Mouse (Mus musculus): Measurements from ENCODE around the gene Snrk. TPM values are rescaled to one million over a fixed set of nuclear protein-coding genes. Genes with fewer than 3 reads are reported as not detected.
"Not testable (repeated sequence)": the region's sequence is repeated elsewhere in the genome, so short reads cannot be mapped to it uniquely, and the experiment has no call there.

Snrk gene
- polyA plus RNA-seq, 1 experiment from 2014 or later = 51.0 TPM

DNA sequence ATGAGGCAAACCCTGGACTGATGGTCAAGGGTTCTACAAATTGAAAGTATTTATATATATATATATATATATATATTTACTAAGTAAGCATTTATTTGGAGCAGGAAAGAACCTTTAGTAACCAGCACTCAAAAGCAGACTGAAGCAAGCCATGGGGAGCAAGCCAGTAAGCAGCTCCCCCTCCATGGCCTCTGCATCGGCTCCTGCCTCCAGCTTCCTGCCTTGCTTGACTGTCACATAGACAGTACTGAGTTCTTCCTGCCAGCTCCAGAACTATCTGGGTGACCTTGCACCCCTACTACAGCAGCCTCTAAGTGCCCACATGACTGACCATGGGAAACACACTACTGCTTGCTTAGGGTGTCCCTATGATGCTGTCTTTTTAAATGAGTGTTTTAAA is 35.4 kb downstream of the Snrk start:
- no peak overlapping the region for H3K4me3 ChIP-seq
- H3K4me1 ChIP-seq = no peaks in the 10 kb centered on the region
- no peak for ATAC-seq (ENCODE audit: low FRiP score, low read depth)
- WGBS = 88% methylated on average over 1 of the region's 1 CpGs
- no peak overlapping the region for H3K27ac ChIP-seq
- H3K9ac ChIP-seq = no peak overlapping the region
- H3K27me3 ChIP-seq (replicated peaks) = no peaks in the 10 kb centered on the region
- no peak overlapping the region for H3K4me2 ChIP-seq (replicated peaks)
- no peaks in the 10 kb centered on the region for H3K9me3 ChIP-seq
- peaks cover 9% of the 10 kb centered on the region for H3K36me3 ChIP-seq

DNA sequence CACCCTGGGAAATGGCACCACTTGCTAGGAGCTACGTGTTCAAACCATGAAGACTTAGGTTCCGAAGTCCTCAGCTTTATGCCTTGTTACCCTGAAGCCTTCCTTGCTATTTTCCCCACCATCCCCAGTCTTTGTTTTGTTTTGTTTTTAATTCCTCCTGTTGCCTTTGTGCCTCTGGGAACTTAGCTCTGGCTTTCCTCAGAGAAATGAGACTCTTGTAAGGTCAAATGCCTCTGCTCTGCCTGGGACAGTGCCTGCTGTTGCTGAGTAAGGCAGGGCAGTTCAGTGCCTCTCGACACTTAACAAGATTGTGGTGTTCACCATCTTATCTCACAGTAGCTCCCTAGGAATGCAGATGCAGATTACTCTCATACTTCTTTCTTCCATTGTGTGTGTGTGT is 36.4 kb downstream of the Snrk start:
- whole genome bisulfite sequencing = 90% methylated on average over 3 of the region's 3 CpGs
- peaks cover 17% of the 10 kb centered on the region for H3K36me3 ChIP-seq
- H3K27me3 ChIP-seq (replicated peaks) = no peaks in the 10 kb centered on the region
- H3K4me2 ChIP-seq (replicated peaks) = no peak overlapping the region
- no peaks in the 10 kb centered on the region for H3K9me3 ChIP-seq
- no peak overlapping the region for H3K9ac ChIP-seq
- no peak overlapping the region for H3K4me3 ChIP-seq
- H3K4me1 ChIP-seq = no peaks in the 10 kb centered on the region
- ATAC-seq (ENCODE audit: low FRiP score, low read depth) = no peak
- no peak overlapping the region for H3K27ac ChIP-seq

- WGBS = 100% methylated on average over 1 of the region's 1 CpGs
- H3K4me2 ChIP-seq (replicated peaks) = no peak overlapping the region
- ATAC-seq (ENCODE audit: low FRiP score, low read depth) = no peak
- H3K27me3 ChIP-seq (replicated peaks) = no peaks in the 10 kb centered on the region
- no peaks in the 10 kb centered on the region for H3K9me3 ChIP-seq
- no peaks in the 10 kb centered on the region for H3K4me1 ChIP-seq
- no peak overlapping the region for H3K4me3 ChIP-seq
- no peak overlapping the region for H3K27ac ChIP-seq
- peaks cover 19% of the 10 kb centered on the region for H3K36me3 ChIP-seq
- H3K9ac ChIP-seq = no peak overlapping the region
Observed at GRCm38 (mm10) chr9:122155193-122155592, 38.1 kb downstream of the Snrk start.

GRCm38 (mm10) chr9:122156389-122157078 is 39.5 kb downstream of the Snrk start:
- no peaks in the 10 kb centered on the region for H3K4me1 ChIP-seq
- 82% methylated on average over 5 of the region's 5 CpGs for WGBS
- H3K9me3 ChIP-seq = no peaks in the 10 kb centered on the region
- H3K4me3 ChIP-seq = no peak overlapping the region
- H3K9ac ChIP-seq = no peak overlapping the region
- no peak overlapping the region for H3K27ac ChIP-seq
- no peak for ATAC-seq (ENCODE audit: low FRiP score, low read depth)
- H3K4me2 ChIP-seq (replicated peaks) = no peak overlapping the region
- H3K36me3 ChIP-seq = peaks cover 27% of the 10 kb centered on the region
- H3K27me3 ChIP-seq (replicated peaks) = no peaks in the 10 kb centered on the region

DNA sequence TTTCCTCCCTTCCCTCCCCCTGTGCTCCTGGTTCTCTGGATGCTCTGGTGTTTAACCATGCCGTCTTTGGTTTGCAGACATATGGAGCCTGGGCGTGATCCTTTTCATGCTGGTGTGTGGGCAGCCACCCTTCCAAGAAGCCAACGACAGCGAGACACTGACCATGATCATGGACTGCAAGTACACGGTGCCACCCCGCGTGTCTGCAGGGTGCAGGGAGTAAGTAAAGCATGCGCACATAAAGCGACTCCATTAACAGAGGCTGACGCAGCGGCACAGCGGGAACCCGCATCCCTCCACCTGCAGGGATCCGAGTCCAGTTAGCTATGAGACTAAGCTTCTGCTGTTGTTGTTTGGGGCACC is 40.0 kb downstream of the Snrk start:
- no peak overlapping the region for H3K4me3 ChIP-seq
- peaks cover 27% of the 10 kb centered on the region for H3K36me3 ChIP-seq
- ATAC-seq (ENCODE audit: low FRiP score, low read depth) = no peak
- no peak overlapping the region for H3K9ac ChIP-seq
- no peaks in the 10 kb centered on the region for H3K9me3 ChIP-seq
- no peak overlapping the region for H3K4me2 ChIP-seq (replicated peaks)
- H3K27ac ChIP-seq = no peak overlapping the region
- WGBS = 95% methylated on average over 14 of the region's 14 CpGs
- H3K4me1 ChIP-seq = no peaks in the 10 kb centered on the region
- H3K27me3 ChIP-seq (replicated peaks) = no peaks in the 10 kb centered on the region

DNA sequence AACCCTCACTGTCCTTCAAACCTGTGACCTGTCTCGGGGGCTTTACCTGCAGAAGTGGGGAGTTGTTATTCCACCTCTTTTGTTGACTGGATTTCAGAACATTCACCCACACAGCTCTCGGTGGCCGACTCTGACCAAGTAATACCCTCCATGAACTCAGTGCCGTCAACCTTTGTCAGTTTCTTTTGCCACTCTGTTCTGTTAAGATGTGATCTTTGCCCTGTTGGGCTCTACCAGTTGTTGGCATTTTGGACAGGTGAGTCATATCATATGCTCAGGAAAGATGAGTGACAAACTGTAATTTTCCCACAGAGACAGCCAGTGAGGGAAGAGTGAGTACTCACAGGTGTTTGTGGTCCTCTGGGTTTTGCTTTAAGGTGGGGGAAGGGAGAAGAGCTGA is 47.5 kb downstream of the Snrk start:
- Histone ChIP-seq H3K9me3 (no peaks in the 10 kb centered on the region), H3K9ac (no peak overlapping the region), H3K4me1 (no peaks in the 10 kb centered on the region), H3K36me3 (peaks cover 53% of the 10 kb centered on the region), H3K4me3 (no peak overlapping the region), H3K27ac (no peak overlapping the region), H3K4me2 (replicated peaks) (no peak overlapping the region), H3K27me3 (replicated peaks) (no peaks in the 10 kb centered on the region)
- no peak for ATAC-seq (ENCODE audit: low FRiP score, low read depth)
- 97% methylated on average over 4 of the region's 4 CpGs for WGBS

DNA sequence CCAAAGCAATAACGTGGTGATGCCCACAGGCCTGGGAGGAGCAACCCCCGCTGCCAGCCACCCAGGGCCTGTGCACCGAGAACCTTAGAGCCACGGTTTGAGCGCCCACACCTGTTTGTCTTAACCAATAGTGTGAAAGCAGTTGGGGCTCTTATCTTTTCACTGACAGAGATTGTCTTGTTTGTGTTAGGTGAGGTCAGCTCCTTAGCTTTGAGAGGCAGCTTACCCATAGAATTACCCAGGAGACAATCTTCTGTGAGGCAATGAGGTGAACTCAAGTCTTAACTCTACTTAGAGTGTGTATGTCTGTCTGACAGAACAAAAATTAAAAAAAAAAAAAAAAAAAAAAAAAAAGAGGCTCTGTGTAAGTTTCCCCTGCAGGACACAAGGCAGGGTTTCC is 50.7 kb downstream of the Snrk start:
- not testable (repeated sequence) for H3K9ac ChIP-seq; H3K4me1 ChIP-seq; ATAC-seq (ENCODE audit: low FRiP score, low read depth); H3K9me3 ChIP-seq; H3K27me3 ChIP-seq (replicated peaks); H3K4me3 ChIP-seq; H3K27ac ChIP-seq; H3K4me2 ChIP-seq (replicated peaks)
- 90% methylated on average over 5 of the region's 5 CpGs for WGBS
- H3K36me3 ChIP-seq = peaks cover 55% of the 10 kb centered on the region

GRCm38 (mm10) chr9:122169901-122170300 is 52.8 kb downstream of the Snrk start:
- no peak for ATAC-seq (ENCODE audit: low FRiP score, low read depth)
- no peak overlapping the region for H3K27ac ChIP-seq
- no peak overlapping the region for H3K4me3 ChIP-seq
- no peaks in the 10 kb centered on the region for H3K4me1 ChIP-seq
- H3K4me2 ChIP-seq (replicated peaks) = no peak overlapping the region
- H3K27me3 ChIP-seq (replicated peaks) = no peaks in the 10 kb centered on the region
- H3K36me3 ChIP-seq = peaks cover 39% of the 10 kb centered on the region
- WGBS = 94% methylated on average over 6 of the region's 6 CpGs
- H3K9ac ChIP-seq = no peak overlapping the region
- H3K9me3 ChIP-seq = no peaks in the 10 kb centered on the region

- peaks cover 26% of the 10 kb centered on the region for H3K36me3 ChIP-seq
- no peaks in the 10 kb centered on the region for H3K4me1 ChIP-seq
- no peak for ATAC-seq (ENCODE audit: low FRiP score, low read depth)
- no peak overlapping the region for H3K4me3 ChIP-seq
- H3K9me3 ChIP-seq = no peaks in the 10 kb centered on the region
- 86% methylated on average over 11 of the region's 11 CpGs for WGBS
- H3K9ac ChIP-seq = no peak overlapping the region
- no peaks in the 10 kb centered on the region for H3K27me3 ChIP-seq (replicated peaks)
- H3K27ac ChIP-seq = no peak overlapping the region
- H3K4me2 ChIP-seq (replicated peaks) = no peak overlapping the region
Observed at GRCm38 (mm10) chr9:122172612-122173186, 55.6 kb downstream of the Snrk start.

GRCm38 (mm10) chr9:122173405-122174233 is 56.6 kb downstream of the Snrk start:
- Histone ChIP-seq H3K4me3 (no peak overlapping the region), H3K4me1 (no peaks in the 10 kb centered on the region), H3K9ac (no peak overlapping the region), H3K4me2 (replicated peaks) (no peak overlapping the region), H3K9me3 (no peaks in the 10 kb centered on the region), H3K27me3 (replicated peaks) (no peaks in the 10 kb centered on the region), H3K27ac (no peak overlapping the region), H3K36me3 (peaks cover 26% of the 10 kb centered on the region)
- 89% methylated on average over 9 of the region's 9 CpGs for WGBS
- no peak for ATAC-seq (ENCODE audit: low FRiP score, low read depth)

GRCm38 (mm10) chr9:122174723-122175122 is 57.7 kb downstream of the Snrk start:
- no peaks in the 10 kb centered on the region; the same call in 1 of the 2 replicates for H3K4me1 ChIP-seq
- no peaks in the 10 kb centered on the region for H3K27me3 ChIP-seq (replicated peaks)
- no peak overlapping the region for H3K9ac ChIP-seq
- H3K4me3 ChIP-seq = no peak overlapping the region
- no peak overlapping the region for H3K27ac ChIP-seq
- H3K36me3 ChIP-seq = peaks cover 24% of the 10 kb centered on the region
- no peak overlapping the region for H3K4me2 ChIP-seq (replicated peaks)
- 92% methylated on average over 6 of the region's 6 CpGs for WGBS
- no peaks in the 10 kb centered on the region for H3K9me3 ChIP-seq
- ATAC-seq (ENCODE audit: low FRiP score, low read depth) = no peak

Data from neural tube, embryonic 12.5 days (tissue).